Mouse (Mus musculus) stomach, postnatal 0 days (tissue): ENCODE results near the gene Adipor2. TPM values are rescaled to one million over a fixed set of nuclear protein-coding genes. Genes with fewer than 3 reads are reported as not detected.

Experiments
- ATAC-seq: fragments of 200-750 bp; cut with Nextera tagmentation; 2 replicates; pipeline ENCODE4 v1.8.0; 2017; ENCODE audit not compliant: low FRiP score, low TSS enrichment
- DNase-seq: peaks from one replicate; pipeline ENCODE4 v3.0.0-alpha.2; 2016; ENCODE audit warnings: low spot score
- H3K27ac ChIP-seq: fragments of 300-500 bp; sonication (generic); replicated peaks from 2 replicates; pipeline ENCODE4 v1.5.1; 2014; ENCODE audit warnings: mild to moderate bottlenecking, control low read depth
- H3K27me3 ChIP-seq: fragments of 300-500 bp; sonication (generic); 2 replicates; pipeline ENCODE4 v1.6.1; 2014; ENCODE audit warnings: low read length; ENCODE audit not compliant: control insufficient read depth, insufficient read depth
- H3K36me3 ChIP-seq: fragments of 300-500 bp; sonication (generic); 2 replicates; pipeline ENCODE4 v1.6.1; 2014; ENCODE audit warnings: low read length, mixed read lengths; ENCODE audit not compliant: control insufficient read depth, insufficient read depth
- H3K4me1 ChIP-seq: fragments of 300-500 bp; sonication (generic); replicated peaks from 2 replicates; pipeline ENCODE4 v1.6.1; 2014; ENCODE audit warnings: antibody characterized with exemption; ENCODE audit not compliant: control insufficient read depth, insufficient read depth
- H3K4me2 ChIP-seq: fragments of 300-500 bp; sonication (generic); replicated peaks from 2 replicates; pipeline ENCODE4 v1.6.1; 2014; ENCODE audit warnings: low read depth, mild to moderate bottlenecking, control low read depth, moderate library complexity
- H3K4me3 ChIP-seq: fragments of 300-500 bp; sonication (generic); 2 replicates; pipeline ENCODE4 v1.5.1; 2014; ENCODE audit warnings: low read depth, low read length, control low read depth
- H3K9ac ChIP-seq: fragments of 300-500 bp; sonication (generic); 2 replicates; pipeline ENCODE4 v1.6.1; 2014; ENCODE audit warnings: mild to moderate bottlenecking, low read length, control low read depth, mixed read lengths
- H3K9me3 ChIP-seq: fragments of 300-500 bp; sonication (generic); 2 replicates; pipeline ENCODE4 v1.6.1; 2016; ENCODE audit warnings: low read length; ENCODE audit not compliant: control insufficient read depth
- CTCF ChIP-seq: IDR thresholded peaks from 2 replicates; pipeline ENCODE4 v1.5.1; 2016; ENCODE audit warnings: antibody characterized with exemption, low read depth, mild to moderate bottlenecking, moderate library complexity
- EP300 ChIP-seq: optimal IDR thresholded peaks from 2 replicates; pipeline ENCODE3; 2016; ENCODE audit warnings: antibody characterized with exemption
- WGBS: fragments of 180-500 bp; shearing (Covaris S2); extraction: QIAGEN DNeasy Blood & Tissue Kit; methylation state at CpG from one replicate; pipeline ENCODE4 v1.1.7; 2014; 5-methylcytosine and 5-hydroxymethylcytosine counted together
- polyA plus RNA-seq: library from polyadenylated mRNA; unstranded; fragments of >200 nt; fragmentation: Nextera tagmentation; extraction: Ambion mirVana; gene quantifications from 2 replicates; pipeline ENCODE4 v1.2.1, GENCODE M21; 2015

The Adipor2 gene
- polyA plus RNA-seq, 1 experiment from 2014 or later = 90.5 TPM

- ATAC-seq (no peak), DNase-seq (no peak)
- TF ChIP-seq CTCF (no peak), EP300 (no peak)
- H3K36me3 ChIP-seq = peaks cover 15% of the 10 kb centered on the region; the same call in 1 of the 2 replicates
- WGBS = 73% methylated on average over 9 of the region's 9 CpGs
- no peak overlapping the region for H3K4me2 ChIP-seq
- H3K27me3 ChIP-seq = no peaks in the 10 kb centered on the region
- no peaks in the 10 kb centered on the region for H3K4me1 ChIP-seq
- H3K4me3 ChIP-seq = no peak overlapping the region
- no peak overlapping the region for H3K9ac ChIP-seq
- H3K27ac ChIP-seq = no peak overlapping the region
- H3K9me3 ChIP-seq = no peaks in the 10 kb centered on the region
Observed at GRCm38 (mm10) chr6:119350703-119351198, 66.8 kb downstream of the Adipor2 start.

- ATAC-seq (peak; percentile 15; the same call in 1 of the 2 replicates), DNase-seq (peak; percentile 77)
- TF ChIP-seq CTCF = peak; percentile 94
- no peak for TF ChIP-seq EP300
- Histone ChIP-seq H3K4me1 (no peaks in the 10 kb centered on the region), H3K9ac (no peak overlapping the region), H3K36me3 (peaks cover 2% of the 10 kb centered on the region; the same call in 1 of the 2 replicates), H3K4me2 (no peak overlapping the region), H3K4me3 (no peak overlapping the region), H3K27ac (no peak overlapping the region), H3K27me3 (no peaks in the 10 kb centered on the region), H3K9me3 (no peaks in the 10 kb centered on the region)
- 8% methylated on average over 1 of the region's 1 CpGs for WGBS
Observed at GRCm38 (mm10) chr6:119348234-119348633, 69.3 kb downstream of the Adipor2 start.

GRCm38 (mm10) chr6:119347813-119348212 is 69.7 kb downstream of the Adipor2 start:
- Histone ChIP-seq H3K4me1 (no peaks in the 10 kb centered on the region), H3K36me3 (no peaks in the 10 kb centered on the region), H3K27me3 (no peaks in the 10 kb centered on the region), H3K4me3 (no peak overlapping the region), H3K27ac (no peak overlapping the region), H3K4me2 (no peak overlapping the region), H3K9me3 (no peaks in the 10 kb centered on the region), H3K9ac (no peak overlapping the region)
- ATAC-seq (no peak), DNase-seq (no peak)
- WGBS = 55% methylated on average over 5 of the region's 5 CpGs
- TF ChIP-seq EP300 (no peak), CTCF (no peak)

GRCm38 (mm10) chr6:119346257-119346656 is 71.2 kb downstream of the Adipor2 start:
- no peak for ATAC-seq
- Histone ChIP-seq H3K36me3 (no peaks in the 10 kb centered on the region), H3K9me3 (no peaks in the 10 kb centered on the region), H3K9ac (no peak overlapping the region), H3K4me1 (no peaks in the 10 kb centered on the region), H3K27ac (no peak overlapping the region), H3K4me3 (no peak overlapping the region), H3K27me3 (no peaks in the 10 kb centered on the region), H3K4me2 (no peak overlapping the region)
- DNase-seq = no peak
- no peak for TF ChIP-seq EP300
- no peak for TF ChIP-seq CTCF
- WGBS = 47% methylated on average over 10 of the region's 10 CpGs

GRCm38 (mm10) chr6:119341409-119341808 is 76.1 kb downstream of the Adipor2 start:
- DNase-seq (no peak), ATAC-seq (peak; percentile 66; the same call in 1 of the 2 replicates)
- Histone ChIP-seq H3K27ac (no peak overlapping the region), H3K4me3 (no peak overlapping the region), H3K4me1 (no peaks in the 10 kb centered on the region), H3K9ac (no peak overlapping the region), H3K4me2 (no peak overlapping the region), H3K9me3 (no peaks in the 10 kb centered on the region), H3K36me3 (no peaks in the 10 kb centered on the region), H3K27me3 (no peaks in the 10 kb centered on the region)
- TF ChIP-seq CTCF = no peak
- TF ChIP-seq EP300 = no peak

GRCm38 (mm10) chr6:119338121-119338912 is 79.2 kb downstream of the Adipor2 start:
- H3K9ac ChIP-seq = no peak overlapping the region
- 49% methylated on average over 11 of the region's 11 CpGs for WGBS
- no peaks in the 10 kb centered on the region for H3K4me1 ChIP-seq
- H3K27ac ChIP-seq = no peak overlapping the region
- no peak for DNase-seq
- no peaks in the 10 kb centered on the region for H3K27me3 ChIP-seq
- ATAC-seq = no peak
- TF ChIP-seq CTCF (no peak), EP300 (no peak)
- no peak overlapping the region for H3K4me2 ChIP-seq
- H3K36me3 ChIP-seq = no peaks in the 10 kb centered on the region
- no peak overlapping the region for H3K4me3 ChIP-seq
- no peaks in the 10 kb centered on the region for H3K9me3 ChIP-seq
